Mouse (Mus musculus) olfactory bulb, adult 2 months (tissue): Measurements from ENCODE around the gene Gnat1.

ENCODE experiments used
- CTCF ChIP-seq: fragments of 200-500 bp; IDR thresholded peaks from 2 replicates; pipeline ENCODE4 v1.5.1; 2012; ENCODE audit warnings: low read depth, mild to moderate bottlenecking, low read length, moderate library complexity; ENCODE audit not compliant: insufficient read depth
- POLR2A ChIP-seq: fragments of 200-500 bp; IDR thresholded peaks from 2 replicates; pipeline ENCODE4 v1.6.1; 2012; ENCODE audit warnings: mild to moderate bottlenecking, low read depth, low read length, moderate library complexity; ENCODE audit not compliant: insufficient read depth

DNA sequence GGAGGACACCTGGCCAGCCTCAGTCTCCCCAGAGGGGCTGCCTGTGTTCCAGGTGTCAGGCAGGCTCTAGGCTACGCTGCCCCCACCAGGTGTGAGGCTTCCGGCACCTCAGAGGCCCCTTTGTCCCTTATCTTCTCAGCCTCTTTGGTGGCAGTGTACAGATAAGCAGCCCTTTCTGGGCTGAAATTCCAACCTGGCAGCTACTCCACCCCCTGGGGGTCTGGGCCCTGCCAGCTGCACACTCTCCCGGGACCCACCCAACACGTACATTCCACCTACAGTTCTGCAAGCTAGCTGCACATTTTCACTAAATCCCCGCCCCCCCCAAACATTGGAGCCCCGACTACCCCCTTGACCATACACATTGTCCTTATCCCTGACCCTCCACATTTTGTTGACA lies 43.8 kb upstream of the Gnat1 start:
- TF ChIP-seq CTCF (no peak), POLR2A (no peak)
